Mouse (Mus musculus) CH12F3 (cell line): Measurements from ENCODE around the gene Ciapin1.

Experiments
- in situ Hi-C: fragments of 300-500 bp; cut with MboI; formaldehyde crosslinking; loops from 2 replicates; pipeline ENCODE4 v1.14.3; 2020; ENCODE audit warnings: low sequenced_read_pairs

The Ciapin1 gene

GRCm38 (mm10) chr8:94810855-94811254 lies 27.3 kb downstream of the Ciapin1 start:
- in situ Hi-C loops: no loop called here

- in situ Hi-C loops: no loop called here
Measured at GRCm38 (mm10) chr8:94810153-94810552, 28.0 kb downstream of the Ciapin1 start, which contains the start of gene Ccl17. TSS of gene Ccl17 (plus strand) at chr8:94810453.

GRCm38 (mm10) chr8:94808372-94808771 lies 29.8 kb downstream of the Ciapin1 start:
- in situ Hi-C loops: no loop called here

- in situ Hi-C loops: no loop called here
Measured at GRCm38 (mm10) chr8:94807506-94807905, 30.7 kb downstream of the Ciapin1 start.

GRCm38 (mm10) chr8:94805811-94806210 lies 32.3 kb downstream of the Ciapin1 start:
- in situ Hi-C loops: no loop called here

- in situ Hi-C loops: no loop called here
Measured at GRCm38 (mm10) chr8:94804546-94805340, 33.4 kb downstream of the Ciapin1 start.

- in situ Hi-C loops: no loop called here
Measured at GRCm38 (mm10) chr8:94803551-94803950, 34.6 kb downstream of the Ciapin1 start.

- in situ Hi-C loops: no loop called here
Measured at GRCm38 (mm10) chr8:94802375-94802774, 35.8 kb downstream of the Ciapin1 start.

GRCm38 (mm10) chr8:94801293-94802095 lies 36.7 kb downstream of the Ciapin1 start:
- in situ Hi-C loops: no loop called here

GRCm38 (mm10) chr8:94800278-94800968 lies 37.7 kb downstream of the Ciapin1 start:
- in situ Hi-C loops: no loop called here

- in situ Hi-C loops: no loop called here
Measured at GRCm38 (mm10) chr8:94794782-94795181, 43.4 kb downstream of the Ciapin1 start.

- in situ Hi-C loops: no loop called here
Measured at GRCm38 (mm10) chr8:94794368-94794767, 43.8 kb downstream of the Ciapin1 start.

- in situ Hi-C loops: no loop called here
Measured at GRCm38 (mm10) chr8:94789256-94789955, 48.8 kb downstream of the Ciapin1 start.

- in situ Hi-C loops: no loop called here
Measured at GRCm38 (mm10) chr8:94787524-94788501, 50.3 kb downstream of the Ciapin1 start.

- in situ Hi-C loops: no loop called here
Measured at GRCm38 (mm10) chr8:94785995-94786595, 52.1 kb downstream of the Ciapin1 start.

GRCm38 (mm10) chr8:94785247-94785985 lies 52.7 kb downstream of the Ciapin1 start:
- in situ Hi-C loops: no loop called here

- in situ Hi-C loops: no loop called here
Measured at GRCm38 (mm10) chr8:94783890-94784289, 54.3 kb downstream of the Ciapin1 start.

- in situ Hi-C loops: no loop called here
Measured at GRCm38 (mm10) chr8:94781838-94782235, 56.3 kb downstream of the Ciapin1 start.
